Mouse (Mus musculus) small intestine, adult 2 months (tissue): ENCODE data around the gene Olfr452. TPM values are rescaled to one million over a fixed set of nuclear protein-coding genes. Genes with fewer than 3 reads are reported as not detected.

Experiments used
- H3K27ac ChIP-seq: fragments of 200-500 bp; 2 replicates; pipeline ENCODE4 v1.5.1; 2012; ENCODE audit warnings: low read depth, low read length, control low read depth, inconsistent platforms; ENCODE audit not compliant: insufficient read depth
- H3K27me3 ChIP-seq: fragments of 200-500 bp; 2 replicates; pipeline ENCODE4 v1.6.1; 2012; ENCODE audit warnings: mild to moderate bottlenecking, moderate library complexity, low read length, inconsistent platforms; ENCODE audit not compliant: control insufficient read depth, insufficient read depth
- H3K36me3 ChIP-seq: fragments of 200-500 bp; 2 replicates; pipeline ENCODE4 v1.6.1; 2012; ENCODE audit warnings: mild to moderate bottlenecking, low read length, control low read depth, inconsistent platforms; ENCODE audit not compliant: control insufficient read depth, insufficient read depth
- H3K4me1 ChIP-seq: fragments of 200-500 bp; 2 replicates; pipeline ENCODE4 v1.6.1; 2012; ENCODE audit warnings: low read length, inconsistent platforms, mixed read lengths; ENCODE audit not compliant: control insufficient read depth, insufficient read depth, insufficient read length
- H3K4me3 ChIP-seq: fragments of 200-500 bp; 2 replicates; pipeline ENCODE4 v1.5.1; 2012; ENCODE audit warnings: low read depth, mild to moderate bottlenecking, control low read depth, inconsistent platforms, low read length, moderate library complexity
- CTCF ChIP-seq: fragments of 200-500 bp; IDR thresholded peaks from 2 replicates; pipeline ENCODE4 v1.5.1; 2012; ENCODE audit warnings: low read depth, mild to moderate bottlenecking, control low read depth, inconsistent platforms, low read length, moderate library complexity, mixed read lengths; ENCODE audit not compliant: insufficient replicate concordance, insufficient read length; ENCODE audit errors: extremely low read depth
- POLR2A ChIP-seq: fragments of 200-500 bp; IDR thresholded peaks from 2 replicates; pipeline ENCODE4 v1.6.1; 2012; ENCODE audit warnings: low read depth, mild to moderate bottlenecking, control low read depth, inconsistent platforms, low read length, moderate library complexity
- WGBS: fragments of 180-500 bp; shearing (Covaris S2); methylation state at CpG from one replicate; pipeline ENCODE4 v1.1.7; 2018; 5-methylcytosine and 5-hydroxymethylcytosine counted together
- polyA plus RNA-seq: library from polyadenylated mRNA; depleted of rRNA; stranded (reverse); fragments of >200 nt; gene quantifications from 2 replicates; pipeline ENCODE4 v1.2.3, GENCODE M21; 2012; rRNA removed

Gene Olfr452
- not detected in 2 replicates for polyA plus RNA-seq

- Histone ChIP-seq H3K4me1 (no peaks in the 10 kb centered on the region), H3K27me3 (no peaks in the 10 kb centered on the region), H3K27ac (no peak within 1 kb of the TSS), H3K36me3 (no peaks in the 10 kb centered on the region), H3K4me3 (no peak within 1 kb of the TSS)
- no peak for TF ChIP-seq POLR2A
- TF ChIP-seq CTCF = no peak
Measured at GRCm38 (mm10) chr6:42784793-42785192, at the start of gene Olfr452. Gene Olfr452, plus strand, starts transcription at chr6:42785093.

GRCm38 (mm10) chr6:42739071-42739470 is 45.8 kb upstream of the Olfr452 start, which contains the start of gene Olfr453:
Gene Olfr453, plus strand, starts transcription at chr6:42739371.
- Histone ChIP-seq H3K4me3 (no peak within 1 kb of the TSS), H3K4me1 (no peaks in the 10 kb centered on the region), H3K36me3 (no peaks in the 10 kb centered on the region), H3K27ac (no peak within 1 kb of the TSS), H3K27me3 (no peaks in the 10 kb centered on the region)
- TF ChIP-seq CTCF (no peak), POLR2A (no peak)
- WGBS = 92% methylated on average over 1 of the region's 1 CpGs

GRCm38 (mm10) chr6:42742303-42742702 is 42.6 kb upstream of the Olfr452 start:
- Histone ChIP-seq H3K27ac (no peak overlapping the region), H3K36me3 (no peaks in the 10 kb centered on the region), H3K4me1 (no peaks in the 10 kb centered on the region), H3K27me3 (no peaks in the 10 kb centered on the region), H3K4me3 (no peak overlapping the region)
- no peak for TF ChIP-seq POLR2A
- TF ChIP-seq CTCF = no peak
- WGBS = 76% methylated on average over 5 of the region's 5 CpGs

GRCm38 (mm10) chr6:42747846-42748245 is 37.0 kb upstream of the Olfr452 start:
- Histone ChIP-seq H3K36me3 (no peaks in the 10 kb centered on the region), H3K27ac (no peak overlapping the region), H3K4me3 (no peak overlapping the region), H3K27me3 (no peaks in the 10 kb centered on the region), H3K4me1 (no peaks in the 10 kb centered on the region)
- TF ChIP-seq POLR2A = no peak
- TF ChIP-seq CTCF = no peak

- Histone ChIP-seq H3K27ac (no peak within 1 kb of the TSS), H3K4me1 (no peaks in the 10 kb centered on the region), H3K4me3 (no peak within 1 kb of the TSS), H3K27me3 (no peaks in the 10 kb centered on the region), H3K36me3 (no peaks in the 10 kb centered on the region)
- WGBS = 68% methylated on average over 1 of the region's 1 CpGs
- TF ChIP-seq CTCF (no peak), POLR2A (no peak)
Measured at GRCm38 (mm10) chr6:42756104-42756503, 28.8 kb upstream of the Olfr452 start, which contains the start of gene Olfr38. Gene Olfr38, plus strand, starts transcription at chr6:42756404.

GRCm38 (mm10) chr6:42777066-42777465 is 7.8 kb upstream of the Olfr452 start:
- Histone ChIP-seq H3K4me1 (no peaks in the 10 kb centered on the region), H3K4me3 (no peak overlapping the region), H3K27ac (no peak overlapping the region), H3K27me3 (no peaks in the 10 kb centered on the region), H3K36me3 (no peaks in the 10 kb centered on the region)
- no peak for TF ChIP-seq POLR2A
- WGBS = 86% methylated on average over 1 of the region's 1 CpGs

- WGBS = 43% methylated on average over 4 of the region's 4 CpGs
- no peak overlapping the region for H3K27ac ChIP-seq
- TF ChIP-seq CTCF (no peak), POLR2A (no peak)
- H3K36me3 ChIP-seq = no peaks in the 10 kb centered on the region
- H3K4me1 ChIP-seq = no peaks in the 10 kb centered on the region
- H3K4me3 ChIP-seq = no peak overlapping the region
- no peaks in the 10 kb centered on the region for H3K27me3 ChIP-seq
Measured at GRCm38 (mm10) chr6:42790247-42790948, 5.5 kb downstream of the Olfr452 start.
